Mouse (Mus musculus): ENCODE measurements around the gene Rgl2.

DNA sequence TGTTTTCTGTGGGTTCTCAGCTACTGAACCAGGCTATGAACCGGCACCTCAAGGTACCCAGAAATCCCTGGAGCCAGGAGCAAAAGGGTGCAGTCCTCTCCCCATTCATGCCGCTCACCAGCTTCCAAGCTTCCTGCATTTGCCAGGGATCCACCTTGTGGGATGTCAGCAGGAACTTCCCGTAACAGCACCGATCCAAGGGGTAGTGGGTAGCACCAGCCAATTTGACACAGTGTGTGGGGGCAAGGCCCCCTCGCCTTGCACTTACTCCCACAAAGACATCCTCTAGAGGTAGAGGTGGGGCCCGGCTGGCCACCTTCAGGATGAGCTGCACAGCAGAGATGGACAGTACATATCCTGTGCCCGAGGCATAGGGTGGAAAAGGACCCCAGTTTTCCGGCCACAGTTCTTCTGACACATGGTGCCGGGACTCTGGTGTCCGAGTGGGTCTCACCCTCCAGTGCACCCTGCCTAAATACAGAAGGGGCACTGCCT lies 20.8 kb downstream of the Rgl2 start:
- no peak for TF ChIP-seq POLR2A (IDR thresholded peaks at IDR 0.05; ENCODE audit: insufficient read length, low read depth)
- no peak for TF ChIP-seq E2F4 (IDR thresholded peaks at IDR 0.05; ENCODE audit: insufficient read depth)
- TF ChIP-seq MYOG (IDR thresholded peaks at IDR 0.05; ENCODE audit: control insufficient read depth in 1 of 3, insufficient read depth in 1 of 3, insufficient read length in 2 of 3, low read depth in 2 of 3): no peak

Data from myocyte (in vitro differentiated cells).